Mouse (Mus musculus) E14TG2a.4 (cell line): Measurements from ENCODE around the gene Nphp1.

ENCODE experiments used
- CTCF ChIP-seq: conservative IDR thresholded peaks from 2 replicates; pipeline ENCODE4 v1.5.1; 2014; ENCODE audit warnings: low read length
- NANOG ChIP-seq: IDR thresholded peaks from 2 replicates; pipeline ENCODE4 v1.6.1; 2014; ENCODE audit warnings: borderline replicate concordance, low read length, mixed read lengths
- POU5F1 ChIP-seq: IDR thresholded peaks from 2 replicates; pipeline ENCODE4 v1.6.1; 2014; ENCODE audit warnings: low read length, borderline replicate concordance

DNA sequence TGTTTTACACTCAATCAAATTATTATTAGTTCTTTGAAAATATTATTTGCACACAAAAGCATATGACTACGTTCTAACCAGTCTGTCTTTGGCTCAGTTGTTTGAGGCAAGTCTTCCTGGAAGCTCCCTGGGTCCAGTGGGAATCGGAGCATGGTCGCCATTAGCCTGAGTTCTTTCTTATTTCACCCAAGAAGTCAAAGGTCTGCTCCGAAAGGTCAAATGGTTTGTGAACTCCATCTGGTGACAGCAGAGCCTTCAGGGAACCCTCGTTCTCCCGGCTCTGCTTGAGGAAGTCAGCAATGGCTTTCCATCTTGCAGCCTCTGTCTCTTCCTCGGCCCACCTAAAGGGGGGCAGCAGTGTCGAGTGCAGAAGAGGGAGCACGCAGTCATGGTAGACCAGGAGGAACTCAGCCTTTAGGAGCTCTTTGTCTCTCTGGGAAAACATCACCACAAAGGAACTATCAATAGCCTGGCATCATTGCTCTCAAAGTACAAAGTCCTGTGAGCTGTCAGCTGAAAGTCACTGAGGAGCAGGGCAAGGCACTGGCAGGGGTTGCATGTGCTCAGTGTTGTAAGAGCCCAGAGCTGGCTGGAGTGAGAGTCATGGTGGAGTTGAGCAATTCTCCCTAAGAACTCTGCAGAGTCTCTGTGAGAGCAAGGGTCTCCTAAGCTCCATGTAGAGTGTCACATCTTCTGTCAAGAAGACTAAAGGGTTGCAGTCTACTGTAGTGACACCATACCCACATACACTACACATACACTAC is 47.8 kb downstream of the Nphp1 start:
- TF ChIP-seq CTCF = no peak
- no peak for TF ChIP-seq NANOG
- TF ChIP-seq POU5F1 = no peak
